Mouse (Mus musculus) c-Kit-positive CD71-positive TER-119-negative erythroid progenitor cells, embryonic 14.5 days (primary cell): ENCODE results near the gene Vmn2r95.
"Not testable (repeated sequence)": the region's sequence is repeated elsewhere in the genome, so short reads cannot be mapped to it uniquely, and the experiment has no call there.

Source experiments
- DNase-seq: peaks from one replicate; pipeline ENCODE4 v3.0.0-alpha.2; 2013; ENCODE audit warnings: low read depth

The Vmn2r95 gene

GRCm38 (mm10) chr17:18423778-18424177 is at the start of gene Vmn2r95:
Gene Vmn2r95 (plus strand): TSS chr17:18424078.
- DNase-seq: no peak

GRCm38 (mm10) chr17:18455619-18456140 is 31.8 kb downstream of the Vmn2r95 start:
- no peak for DNase-seq

- not testable (repeated sequence) for DNase-seq
Measured at GRCm38 (mm10) chr17:18458126-18458634, 34.3 kb downstream of the Vmn2r95 start.

GRCm38 (mm10) chr17:18462695-18463094 is 38.8 kb downstream of the Vmn2r95 start:
- DNase-seq: no peak

GRCm38 (mm10) chr17:18479885-18480284 is 56.0 kb downstream of the Vmn2r95 start:
- no peak for DNase-seq
